Mouse (Mus musculus): ENCODE results near the gene Scgb2a2.
A peak's percentile ranks its signal among the peaks of the same experiment; 100 is the strongest.
"Not testable (repeated sequence)": the region's sequence is repeated elsewhere in the genome, so short reads cannot be mapped to it uniquely, and the experiment has no call there.

Gene Scgb2a2

GRCm38 (mm10) chr19:9847262-9847661 is at the start of gene Scgb2a2:
TSS of gene Scgb2a2 (plus strand) at chr19:9847562.
- no peak for DNase-seq (ENCODE audit: low spot score in 2 of 2)

- peak; percentile 19 to 23 for DNase-seq (ENCODE audit: low spot score in 2 of 2)
Measured at GRCm38 (mm10) chr19:9836581-9837340, 10.6 kb upstream of the Scgb2a2 start.

GRCm38 (mm10) chr19:9837341-9837715 is 10.0 kb upstream of the Scgb2a2 start:
- DNase-seq (ENCODE audit: low spot score in 2 of 2), result no peak

GRCm38 (mm10) chr19:9849368-9850075 is 2.2 kb downstream of the Scgb2a2 start:
- not testable (repeated sequence) for DNase-seq (ENCODE audit: low spot score in 2 of 2)

- DNase-seq (ENCODE audit: low spot score in 2 of 2), result not testable (repeated sequence)
Measured at GRCm38 (mm10) chr19:9860821-9861220, 13.5 kb downstream of the Scgb2a2 start.

- no peak for DNase-seq (ENCODE audit: low spot score in 2 of 2)
Measured at GRCm38 (mm10) chr19:9864856-9865255, 17.5 kb downstream of the Scgb2a2 start.

- DNase-seq (ENCODE audit: low spot score in 2 of 2), result no peak
Measured at GRCm38 (mm10) chr19:9865466-9865865, 18.1 kb downstream of the Scgb2a2 start.

- DNase-seq (ENCODE audit: low spot score in 2 of 2), result peak; percentile 46 to 69
Measured at GRCm38 (mm10) chr19:9878186-9878835, 30.9 kb downstream of the Scgb2a2 start.

- no peak for DNase-seq (ENCODE audit: low spot score in 2 of 2)
Measured at GRCm38 (mm10) chr19:9886348-9886747, 39.0 kb downstream of the Scgb2a2 start.

- no peak for DNase-seq (ENCODE audit: low spot score in 2 of 2)
Measured at GRCm38 (mm10) chr19:9886771-9887170, 39.4 kb downstream of the Scgb2a2 start.

- DNase-seq (ENCODE audit: low spot score in 2 of 2), result no peak
Measured at GRCm38 (mm10) chr19:9896067-9896466, 48.7 kb downstream of the Scgb2a2 start.

GRCm38 (mm10) chr19:9898339-9899066 is 51.1 kb downstream of the Scgb2a2 start:
- no peak for DNase-seq (ENCODE audit: low spot score in 2 of 2)

GRCm38 (mm10) chr19:9899072-9899779 is 51.9 kb downstream of the Scgb2a2 start, which contains the start of gene Incenp:
TSS of gene Incenp (minus strand) at chr19:9899551.
- peak; percentile 93 to 96 for DNase-seq (ENCODE audit: low spot score in 2 of 2)

- DNase-seq (ENCODE audit: low spot score in 2 of 2), result no peak
Measured at GRCm38 (mm10) chr19:9899780-9900146, 52.4 kb downstream of the Scgb2a2 start.

- not testable (repeated sequence) for DNase-seq (ENCODE audit: low spot score in 2 of 2)
Measured at GRCm38 (mm10) chr19:9900696-9901095, 53.3 kb downstream of the Scgb2a2 start.
